Mouse (Mus musculus): ENCODE measurements around the gene Catip.

- TF ChIP-seq POLR2AphosphoS5 (IDR thresholded peaks at IDR 0.05; ENCODE audit: insufficient replicate concordance, low read depth, low read length) (no peak), CTCF (IDR thresholded peaks at IDR 0.05; ENCODE audit: low read depth, low read length) (no peak), TAL1 (conservative IDR thresholded peaks at IDR 0.05; ENCODE audit: low read depth, low read length) (no peak)
Measured at GRCm38 (mm10) chr1:74357531-74357930, 4.4 kb upstream of the Catip start.

Data from G1E (cell line).